Mouse (Mus musculus): ENCODE results near the gene Ptprg. TPM values are rescaled to one million over a fixed set of nuclear protein-coding genes. Genes with fewer than 3 reads are reported as not detected.
"Not testable (repeated sequence)": the region's sequence is repeated elsewhere in the genome, so short reads cannot be mapped to it uniquely, and the experiment has no call there.

Gene Ptprg
- total RNA-seq, 4 experiments from 2014 or later = 43.4 to 66.5 (median 48.8) TPM

GRCm38 (mm10) chr14:12199956-12200950 is 646.9 kb downstream of the Ptprg start:
- no peak for DNase-seq (ENCODE audit: low spot score)

- DNase-seq (ENCODE audit: low spot score) = no peak
These were observed 648.9 kb downstream of the Ptprg start for GRCm38 (mm10) chr14:12202214-12202613.

- DNase-seq (ENCODE audit: low spot score) = no peak
These were observed 649.7 kb downstream of the Ptprg start for GRCm38 (mm10) chr14:12203081-12203480.

GRCm38 (mm10) chr14:12206138-12206537 is 652.8 kb downstream of the Ptprg start:
- no peak for DNase-seq (ENCODE audit: low spot score)

- peak; percentile 6 for DNase-seq (ENCODE audit: low spot score)
These were observed 655.2 kb downstream of the Ptprg start for GRCm38 (mm10) chr14:12208554-12208953.

- DNase-seq (ENCODE audit: low spot score) = no peak
These were observed 665.3 kb downstream of the Ptprg start for GRCm38 (mm10) chr14:12218544-12219150.

GRCm38 (mm10) chr14:12219877-12220276 is 666.5 kb downstream of the Ptprg start:
- DNase-seq (ENCODE audit: low spot score) = no peak

- DNase-seq (ENCODE audit: low spot score) = no peak
These were observed 667.2 kb downstream of the Ptprg start for GRCm38 (mm10) chr14:12220540-12220939.

GRCm38 (mm10) chr14:12221571-12221970 is 668.2 kb downstream of the Ptprg start:
- DNase-seq (ENCODE audit: low spot score) = no peak

GRCm38 (mm10) chr14:12243726-12244125 is 690.4 kb downstream of the Ptprg start:
- DNase-seq (ENCODE audit: low spot score) = no peak

GRCm38 (mm10) chr14:12276031-12276430 is 722.7 kb downstream of the Ptprg start:
- no peak for DNase-seq (ENCODE audit: low spot score)

GRCm38 (mm10) chr14:12283641-12284040 is 730.3 kb downstream of the Ptprg start, which contains the start of gene Gm49355:
Gm49355 (plus strand) TSS chr14:12283976.
- no peak for DNase-seq (ENCODE audit: low spot score)

GRCm38 (mm10) chr14:12284141-12284912 is 731.0 kb downstream of the Ptprg start, which contains the start of gene 3830406C13Rik:
3830406C13Rik (plus strand) TSS chr14:12284173.
- peak; percentile 85 for DNase-seq (ENCODE audit: low spot score)

GRCm38 (mm10) chr14:12289747-12290146 is 736.4 kb downstream of the Ptprg start:
- DNase-seq (ENCODE audit: low spot score) = not testable (repeated sequence)

Other genes starting within 250 kb of the Ptprg start
- under 1 TPM; 0.24 to 0.62 (median 0.44) TPM for gene Gm3839, start 196.8 kb upstream of the Ptprg start, total RNA-seq (2022)